Comparison of ENCODE assay signal across 21 mouse cellular contexts in the genomic region with DNA sequence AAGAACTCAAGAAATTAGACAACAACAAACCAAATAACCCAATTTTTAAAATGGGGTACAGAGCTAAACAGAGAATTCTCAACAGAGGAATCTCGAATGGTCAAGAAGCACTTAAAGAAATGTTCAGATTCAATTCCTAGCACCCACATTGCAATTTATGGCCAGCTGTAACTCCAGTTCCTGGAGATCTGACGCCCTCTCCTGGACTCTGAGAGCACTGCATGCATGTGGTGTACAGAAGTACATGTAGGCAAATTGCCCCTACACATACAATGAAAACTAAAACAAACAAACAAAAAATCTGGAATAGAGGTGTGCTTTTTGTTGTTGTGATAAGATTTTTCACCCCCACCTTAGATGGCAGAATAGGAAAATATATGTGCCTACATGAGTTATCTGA.
DNase-seq lines count a peak whose midpoint lies in the region; ATAC-seq and TF ChIP-seq lines count a peak whose summit lies in the region.
"Had no signal": no experiment of that assay in that cellular context is flagged by ENCODE, and none has a peak within 500 bp of the region (broad histone marks: within the 10 kb centered on the region; RNA-seq: fewer than 3 reads in every experiment).

No protein-coding gene starts in this region.

- no peaks in the 10 kb centered on the region for H3K4me1 ChIP-seq in midbrain, postnatal 0 days (ENCODE audit: insufficient read depth, low read length)
- no peaks in the 10 kb centered on the region for H3K4me1 ChIP-seq in midbrain, embryonic 14.5 days (ENCODE audit: control insufficient read depth, insufficient read depth, low read length)
- H3K4me1 ChIP-seq: hindbrain, embryonic 13.5 days; midbrain, embryonic 10.5 days; neural tube, embryonic 15.5 days had no signal

- no peak overlapping the region for H3K9ac ChIP-seq in midbrain, postnatal 0 days (replicated peaks; ENCODE audit: low read length, poor library complexity, severe bottlenecking)
- no peak overlapping the region for H3K9ac ChIP-seq in midbrain, embryonic 14.5 days (replicated peaks; ENCODE audit: low read length)
- H3K9ac ChIP-seq: embryonic facial prominence, embryonic 15.5 days; hindbrain, embryonic 13.5 days; limb, embryonic 15.5 days; neural tube, embryonic 15.5 days had no signal

- no peaks in the 10 kb centered on the region for H3K27me3 ChIP-seq in midbrain, postnatal 0 days (ENCODE audit: insufficient read depth, low read length)
- H3K27me3 ChIP-seq in midbrain, embryonic 14.5 days (ENCODE audit: control insufficient read depth, insufficient read depth, low read length) = no peaks in the 10 kb centered on the region
- H3K27me3 ChIP-seq: embryonic facial prominence, embryonic 15.5 days; hindbrain, embryonic 13.5 days; limb, embryonic 15.5 days; neural tube, embryonic 15.5 days had no signal

- no peak overlapping the region for H3K4me2 ChIP-seq in midbrain, postnatal 0 days (ENCODE audit: low read depth, low read length, poor library complexity, severe bottlenecking)
- H3K4me2 ChIP-seq in midbrain, embryonic 14.5 days (ENCODE audit: low read length) = no peak overlapping the region
- H3K4me2 ChIP-seq: embryonic facial prominence, embryonic 15.5 days; heart, embryonic 11.5 days; hindbrain, embryonic 13.5 days; limb, embryonic 15.5 days; neural tube, embryonic 15.5 days had no signal

- 74% methylated on average over 2 of the region's 2 CpGs for WGBS in midbrain, postnatal 0 days
- 76% methylated on average over 2 of the region's 2 CpGs for WGBS in midbrain, embryonic 14.5 days

- H3K27ac ChIP-seq in layer of hippocampus, adult 2 months = no peak overlapping the region
- H3K27ac ChIP-seq in midbrain, postnatal 0 days (ENCODE audit: low read depth, low read length) = no peak overlapping the region
- H3K27ac ChIP-seq in midbrain, embryonic 14.5 days (replicated peaks; ENCODE audit: low read depth, low read length) = no peak overlapping the region
- H3K27ac ChIP-seq: embryonic facial prominence, embryonic 15.5 days; hindbrain, embryonic 13.5 days; limb, embryonic 15.5 days; midbrain, embryonic 10.5 days; neural tube, embryonic 15.5 days had no signal

- ATAC-seq in midbrain, postnatal 0 days (ENCODE audit: low FRiP score) = no peak
- no peak for ATAC-seq in midbrain, embryonic 14.5 days (ENCODE audit: low FRiP score, low TSS enrichment)
- ATAC-seq in monocyte, adult 5-6 weeks (replicated peaks; ENCODE audit: insufficient number of reproducible peaks, low FRiP score, low TSS enrichment, poor library complexity, severe bottlenecking) = no peak

- no peak overlapping the region for H3K4me3 ChIP-seq in layer of hippocampus, adult 2 months
- H3K4me3 ChIP-seq in midbrain, postnatal 0 days (ENCODE audit: low read depth, low read length) = no peak overlapping the region
- no peak overlapping the region for H3K4me3 ChIP-seq in midbrain, embryonic 14.5 days (replicated peaks; ENCODE audit: low read depth, low read length)
- H3K4me3 ChIP-seq: embryonic facial prominence, embryonic 15.5 days; hindbrain, embryonic 13.5 days; limb, embryonic 15.5 days; midbrain, embryonic 10.5 days; myocyte; neural tube, embryonic 15.5 days had no signal

- H3K9me3 ChIP-seq in midbrain, postnatal 0 days (ENCODE audit: low read length) = no peaks in the 10 kb centered on the region
- no peaks in the 10 kb centered on the region for H3K9me3 ChIP-seq in midbrain, embryonic 14.5 days (ENCODE audit: control insufficient read depth, low read length)
- H3K9me3 ChIP-seq: embryonic facial prominence, embryonic 15.5 days; hindbrain, embryonic 13.5 days; limb, embryonic 15.5 days; midbrain, embryonic 10.5 days; neural tube, embryonic 15.5 days had no signal

- DNase-seq in layer of hippocampus, adult 2 months (ENCODE audit: low spot score in 2 of 2) = no peak
- DNase-seq in layer of hippocampus, adult 18-20 months (ENCODE audit: low spot score in 2 of 2) = no peak
- no peak for DNase-seq in midbrain, postnatal 0 days (ENCODE audit: low spot score)
- DNase-seq in midbrain, embryonic 14.5 days = no peak
- DNase-seq in ES-CJ7 (ENCODE audit: low read depth, low spot score) = peak; percentile 34
- no peak for DNase-seq in kidney, adult 18-20 months
- DNase-seq: cerebellum, adult 11 months; cerebellum, postnatal 14 days; embryo, embryonic 11 days; gastrocnemius, postnatal 36 days; heart, postnatal 14 days; kidney, postnatal 14 days; lung, postnatal 4 days had no signal

- H3K36me3 ChIP-seq in midbrain, postnatal 0 days (ENCODE audit: insufficient read depth, low read length) = no peaks in the 10 kb centered on the region
- H3K36me3 ChIP-seq in midbrain, embryonic 14.5 days (ENCODE audit: control insufficient read depth, insufficient read depth, low read length) = no peaks in the 10 kb centered on the region
- H3K36me3 ChIP-seq: embryonic facial prominence, embryonic 15.5 days; hindbrain, embryonic 13.5 days; limb, embryonic 15.5 days; midbrain, embryonic 10.5 days; neural tube, embryonic 15.5 days had no signal

- peak; percentile 50 for TF ChIP-seq CTCF in layer of hippocampus, adult 2 months (conservative IDR thresholded peaks at IDR 0.05)
- 0 out of 2 replicates have a peak, but pooled peaks have one; percentile 6 for TF ChIP-seq CTCF in midbrain, postnatal 0 days (IDR thresholded peaks at IDR 0.05)
